Mouse (Mus musculus) embryonic facial prominence, embryonic 10.5 days (tissue): ENCODE data around the gene Grm3. TPM values are rescaled to one million over a fixed set of nuclear protein-coding genes. Genes with fewer than 3 reads are reported as not detected.

Experiments used
- DNase-seq: peaks from one replicate; pipeline ENCODE4 v3.0.0-alpha.2; 2017; ENCODE audit warnings: low spot score
- H3K27ac ChIP-seq: fragments of 300-500 bp; sonication (generic); replicated peaks from 2 replicates; pipeline ENCODE4 v1.5.1; 2016; ENCODE audit warnings: mild to moderate bottlenecking
- H3K27me3 ChIP-seq: fragments of 300-500 bp; sonication (generic); replicated peaks from 2 replicates; pipeline ENCODE4 v1.6.1; 2016; ENCODE audit warnings: low read depth, mild to moderate bottlenecking; ENCODE audit not compliant: poor library complexity, severe bottlenecking
- H3K36me3 ChIP-seq: fragments of 300-500 bp; sonication (generic); replicated peaks from 2 replicates; pipeline ENCODE4 v1.6.1; 2016; ENCODE audit warnings: mild to moderate bottlenecking, moderate library complexity
- H3K4me1 ChIP-seq: fragments of 300-500 bp; sonication (generic); 2 replicates; pipeline ENCODE4 v1.6.1; 2016
- H3K4me3 ChIP-seq: fragments of 300-500 bp; sonication (generic); 2 replicates; pipeline ENCODE4 v1.5.1; 2016; ENCODE audit warnings: mild to moderate bottlenecking, moderate library complexity
- H3K9me3 ChIP-seq: fragments of 300-500 bp; sonication (generic); 2 replicates; pipeline ENCODE4 v1.6.1; 2016; ENCODE audit warnings: mild to moderate bottlenecking
- WGBS: fragments of 180-500 bp; shearing (Covaris S2); methylation state at CpG from one replicate; pipeline ENCODE4 v1.1.7; 2016; 5-methylcytosine and 5-hydroxymethylcytosine counted together
- polyA plus RNA-seq: library from polyadenylated mRNA; unstranded; fragments of >200 nt; fragmentation: Nextera tagmentation; extraction: Ambion mirVana; gene quantifications from 2 replicates; pipeline ENCODE4 v1.2.1, GENCODE M21; 2016

The Grm3 gene
- polyA plus RNA-seq, 1 experiment from 2014 or later = 0.06 TPM

DNA sequence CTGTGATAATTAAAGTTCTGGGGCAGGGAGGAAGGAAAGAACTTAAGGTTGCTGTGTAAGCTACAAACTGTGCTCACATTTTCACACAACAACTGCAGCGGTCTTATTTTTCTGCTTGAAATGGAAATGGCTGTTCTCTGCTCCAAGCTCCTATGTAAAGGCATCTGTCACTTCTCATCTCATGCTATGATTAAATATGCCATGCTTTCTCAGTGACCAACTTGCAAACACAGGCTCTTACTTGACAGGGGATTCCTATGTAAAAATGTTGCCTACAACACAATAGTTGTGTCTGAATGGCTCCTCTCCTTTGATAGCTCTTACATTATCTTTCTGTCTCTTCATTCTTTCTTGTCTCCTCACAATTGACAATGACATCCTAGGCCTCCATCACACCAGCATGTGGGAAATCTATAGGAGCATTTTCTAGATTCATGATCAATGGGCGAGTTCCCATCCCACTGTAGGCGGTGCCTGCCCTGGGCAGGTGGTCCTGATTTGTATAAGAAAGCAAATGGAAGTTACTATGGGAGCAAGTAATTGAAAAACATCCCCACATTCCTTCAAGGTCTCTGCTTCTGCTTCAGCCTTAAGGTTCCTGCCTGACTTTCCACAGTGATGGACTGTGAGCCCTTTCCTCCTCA, 34.2 kb downstream of the Grm3 start:
- Histone ChIP-seq H3K9me3 (no peaks in the 10 kb centered on the region), H3K27ac (no peak overlapping the region), H3K4me1 (no peaks in the 10 kb centered on the region), H3K27me3 (no peaks in the 10 kb centered on the region), H3K36me3 (no peaks in the 10 kb centered on the region), H3K4me3 (no peak overlapping the region)
- 39% methylated on average over 3 of the region's 3 CpGs for WGBS
- no peak for DNase-seq

DNA sequence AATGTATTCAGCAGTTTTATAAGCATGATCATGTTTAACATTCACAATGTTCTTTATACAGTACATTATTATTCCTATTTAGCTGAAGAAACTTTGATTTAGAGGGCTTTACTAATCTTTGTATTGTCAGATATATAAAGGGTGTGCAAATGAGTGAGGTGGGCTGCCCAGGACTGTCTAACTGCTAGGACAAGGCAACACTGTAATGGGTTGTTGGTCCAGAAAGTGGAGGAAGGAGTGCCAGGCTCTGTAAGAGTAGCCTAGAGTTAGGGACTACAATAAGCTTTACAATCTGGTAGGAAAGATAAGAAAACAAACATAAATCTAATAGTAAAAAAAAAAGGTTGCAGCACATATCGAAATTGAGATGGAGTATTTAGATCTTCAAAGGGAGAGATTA, 34.8 kb downstream of the Grm3 start:
- H3K9me3 ChIP-seq = no peaks in the 10 kb centered on the region
- WGBS = 38% methylated on average over 1 of the region's 1 CpGs
- DNase-seq = no peak
- H3K4me1 ChIP-seq = no peaks in the 10 kb centered on the region
- no peak overlapping the region for H3K4me3 ChIP-seq
- H3K27me3 ChIP-seq = no peaks in the 10 kb centered on the region
- H3K27ac ChIP-seq = no peak overlapping the region
- H3K36me3 ChIP-seq = no peaks in the 10 kb centered on the region

DNA sequence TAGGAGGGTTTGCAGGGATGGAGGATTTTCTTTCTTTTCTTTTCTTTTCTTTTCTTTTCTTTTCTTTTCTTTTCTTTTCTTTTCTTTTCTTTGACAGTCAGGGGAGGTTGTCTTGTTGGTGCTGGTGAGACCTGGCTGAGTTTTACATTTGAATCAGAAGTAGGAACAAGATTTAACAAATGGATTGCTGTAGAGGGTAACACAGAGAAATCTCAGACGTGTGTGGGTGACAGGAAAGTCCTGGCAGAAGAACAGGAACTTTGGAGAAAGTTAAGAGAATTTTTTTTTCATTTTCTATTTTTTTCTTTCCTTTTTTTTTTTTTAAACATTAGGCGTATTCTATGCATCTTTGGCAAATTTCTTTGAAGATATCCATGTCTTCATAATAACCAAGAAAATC, 41.8 kb downstream of the Grm3 start:
- H3K27me3 ChIP-seq = no peaks in the 10 kb centered on the region
- H3K4me1 ChIP-seq = no peaks in the 10 kb centered on the region
- no peak overlapping the region for H3K27ac ChIP-seq
- no peaks in the 10 kb centered on the region for H3K36me3 ChIP-seq
- DNase-seq = no peak
- no peaks in the 10 kb centered on the region for H3K9me3 ChIP-seq
- 52% methylated on average over 2 of the region's 2 CpGs for WGBS
- H3K4me3 ChIP-seq = no peak overlapping the region

DNA sequence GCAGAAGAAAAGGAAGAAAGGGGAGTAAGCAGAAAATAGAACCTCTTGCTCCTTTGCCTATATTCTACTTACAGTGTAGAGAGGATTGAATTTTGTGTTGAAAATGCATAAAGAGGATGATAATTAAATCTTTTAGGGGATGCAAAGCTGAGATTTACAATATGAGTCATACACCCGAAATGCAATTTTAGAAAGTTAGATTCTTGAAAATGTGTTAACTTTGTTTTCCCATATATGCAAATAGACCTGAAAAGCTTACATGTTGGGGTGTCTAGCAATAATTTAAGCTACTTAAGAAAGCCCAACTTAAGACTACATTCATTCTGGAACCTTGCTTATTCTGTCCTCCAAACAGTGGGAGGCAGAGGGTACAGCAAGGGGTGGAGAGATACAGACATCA, 56.0 kb downstream of the Grm3 start:
- 85% methylated on average over 1 of the region's 1 CpGs for WGBS
- Histone ChIP-seq H3K27ac (no peak overlapping the region), H3K27me3 (no peaks in the 10 kb centered on the region), H3K36me3 (no peaks in the 10 kb centered on the region), H3K9me3 (no peaks in the 10 kb centered on the region), H3K4me3 (no peak overlapping the region), H3K4me1 (no peaks in the 10 kb centered on the region)
- no peak for DNase-seq

DNA sequence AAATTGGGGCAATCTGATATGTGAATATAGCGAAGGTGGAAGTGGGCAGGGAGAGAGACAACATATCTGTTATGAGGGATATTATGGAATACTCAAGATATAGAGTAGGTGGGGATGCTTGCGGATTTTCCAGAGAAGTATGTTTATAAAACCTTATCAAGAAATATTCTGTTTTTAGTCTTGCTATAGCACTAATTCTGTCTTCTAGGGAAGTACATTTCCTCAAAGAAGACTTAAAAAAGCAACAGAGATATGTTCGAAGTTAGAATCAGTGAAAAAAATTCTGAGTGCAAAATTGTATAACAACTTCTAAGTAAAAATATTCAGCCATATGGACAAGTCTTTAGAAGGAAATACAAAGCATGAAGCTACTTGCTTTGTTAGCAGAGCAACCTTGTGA, 61.6 kb downstream of the Grm3 start:
- H3K4me1 ChIP-seq = no peaks in the 10 kb centered on the region
- no peak overlapping the region for H3K4me3 ChIP-seq
- H3K36me3 ChIP-seq = no peaks in the 10 kb centered on the region
- H3K27ac ChIP-seq = no peak overlapping the region
- no peaks in the 10 kb centered on the region for H3K27me3 ChIP-seq
- WGBS = 91% methylated on average over 3 of the region's 3 CpGs
- no peaks in the 10 kb centered on the region for H3K9me3 ChIP-seq
- DNase-seq = no peak

DNA sequence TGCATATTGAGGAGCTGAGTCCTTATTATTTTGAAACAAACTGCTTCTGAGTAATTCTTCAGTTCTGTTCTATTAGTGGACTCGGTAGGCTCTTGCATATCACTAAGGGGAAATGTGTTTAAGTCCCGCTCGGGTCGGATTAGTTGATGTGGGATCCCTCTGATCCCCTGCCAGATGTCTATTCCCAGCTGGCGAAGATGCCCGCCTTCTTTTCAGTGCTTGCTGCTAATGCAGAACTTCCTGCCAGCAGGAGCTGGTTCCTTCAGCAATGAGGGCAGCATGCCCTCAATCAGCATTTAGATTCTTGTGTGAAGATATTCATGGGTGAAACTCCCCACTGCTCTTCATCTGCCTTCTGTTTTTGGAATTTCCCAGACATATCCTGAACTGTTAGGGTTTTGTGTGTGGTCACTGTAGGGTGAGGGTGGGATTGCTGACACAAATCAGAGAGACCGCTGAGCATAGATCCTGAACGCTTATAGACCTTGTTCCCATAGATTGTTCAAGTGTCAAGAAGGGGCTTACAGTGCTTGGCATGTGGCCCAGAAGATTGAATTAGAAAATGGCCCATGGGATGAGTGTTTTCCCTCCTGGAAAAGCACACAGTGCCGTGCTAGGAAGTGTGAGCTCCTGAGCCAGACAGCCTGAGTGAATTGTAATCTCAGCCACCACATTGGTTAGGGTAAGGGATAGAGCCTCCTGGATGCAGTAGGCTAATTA, 62.9 kb downstream of the Grm3 start:
- Histone ChIP-seq H3K27me3 (no peaks in the 10 kb centered on the region), H3K9me3 (no peaks in the 10 kb centered on the region), H3K36me3 (no peaks in the 10 kb centered on the region), H3K4me1 (no peaks in the 10 kb centered on the region), H3K27ac (no peak overlapping the region), H3K4me3 (no peak overlapping the region)
- 66% methylated on average over 9 of the region's 9 CpGs for WGBS
- DNase-seq = no peak

DNA sequence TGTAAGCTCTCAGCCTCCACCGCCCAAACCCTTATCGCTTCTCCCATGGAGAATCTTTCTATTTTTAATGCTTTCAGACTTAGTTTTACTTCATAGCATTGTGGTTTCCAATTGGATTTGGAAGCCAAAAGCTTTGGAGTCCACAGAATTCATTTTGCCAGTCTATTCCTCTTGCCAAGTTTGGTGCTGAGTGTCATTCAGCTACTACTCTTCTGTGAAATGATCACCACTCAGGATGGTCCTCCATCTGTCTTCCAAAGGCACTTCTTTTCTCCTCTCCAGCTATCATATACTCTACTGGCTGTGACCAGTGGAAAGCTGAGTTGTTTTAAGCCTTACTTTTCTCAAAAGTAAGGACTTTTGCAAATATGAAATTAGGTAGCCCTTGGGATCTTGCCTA, 86.4 kb downstream of the Grm3 start:
- Histone ChIP-seq H3K9me3 (no peaks in the 10 kb centered on the region), H3K4me3 (no peak overlapping the region), H3K27me3 (no peaks in the 10 kb centered on the region), H3K27ac (no peak overlapping the region), H3K4me1 (no peaks in the 10 kb centered on the region), H3K36me3 (no peaks in the 10 kb centered on the region)
- WGBS = 92% methylated on average over 2 of the region's 2 CpGs
- no peak for DNase-seq

DNA sequence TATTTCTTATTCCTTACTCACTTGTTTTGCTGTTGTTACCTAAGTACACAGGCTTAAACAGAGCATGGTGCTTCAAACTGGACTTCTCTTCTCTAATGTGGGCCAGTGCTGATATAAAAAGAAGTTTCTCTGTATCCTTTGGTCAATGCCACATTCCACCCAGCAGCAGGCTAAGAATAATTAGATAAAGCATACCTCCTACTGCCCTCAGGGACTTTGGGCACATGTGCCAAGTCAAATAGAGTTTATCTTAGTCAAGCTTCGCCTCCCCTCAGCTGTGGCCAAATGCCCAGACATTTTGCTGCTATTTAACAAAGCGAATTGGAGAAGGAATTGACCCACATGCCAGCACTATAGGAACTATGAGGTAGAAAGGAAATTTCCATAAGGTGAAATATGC, 97.8 kb downstream of the Grm3 start:
- 73% methylated on average over 2 of the region's 2 CpGs for WGBS

DNA sequence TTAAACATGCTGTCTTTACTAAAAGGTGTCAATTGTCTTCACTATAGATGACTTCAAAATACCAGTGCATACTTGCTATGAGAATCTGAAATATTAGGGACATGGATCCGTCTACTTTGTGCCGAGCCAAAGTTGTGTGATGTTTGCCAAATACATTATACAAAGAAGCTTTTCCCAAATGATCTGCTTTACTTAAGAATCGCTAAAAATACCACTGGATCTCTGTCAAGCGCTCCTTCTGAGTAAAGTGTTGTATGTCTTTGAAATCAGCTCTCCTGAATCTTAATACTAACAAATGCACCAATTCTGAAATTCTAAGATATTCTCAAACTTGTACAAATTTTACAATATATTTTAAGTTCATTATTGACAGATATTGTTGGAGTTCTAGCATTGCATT, 100.6 kb downstream of the Grm3 start:
- Histone ChIP-seq H3K36me3 (no peaks in the 10 kb centered on the region), H3K27me3 (no peaks in the 10 kb centered on the region), H3K27ac (no peak overlapping the region), H3K4me1 (0 out of 2 replicates have a peak, but pooled peaks cover 5% of the 10 kb centered on the region), H3K4me3 (no peak overlapping the region), H3K9me3 (no peaks in the 10 kb centered on the region)
- DNase-seq = no peak
- 85% methylated on average over 4 of the region's 4 CpGs for WGBS

More for the DNA sequence above, 97.8 kb downstream of the Grm3 start:
- Histone ChIP-seq H3K27me3 (no peaks in the 10 kb centered on the region), H3K4me3 (no peak overlapping the region), H3K27ac (no peak overlapping the region), H3K9me3 (no peaks in the 10 kb centered on the region), H3K4me1 (0 out of 2 replicates have a peak, but pooled peaks cover 5% of the 10 kb centered on the region), H3K36me3 (no peaks in the 10 kb centered on the region)
- no peak for DNase-seq

DNA sequence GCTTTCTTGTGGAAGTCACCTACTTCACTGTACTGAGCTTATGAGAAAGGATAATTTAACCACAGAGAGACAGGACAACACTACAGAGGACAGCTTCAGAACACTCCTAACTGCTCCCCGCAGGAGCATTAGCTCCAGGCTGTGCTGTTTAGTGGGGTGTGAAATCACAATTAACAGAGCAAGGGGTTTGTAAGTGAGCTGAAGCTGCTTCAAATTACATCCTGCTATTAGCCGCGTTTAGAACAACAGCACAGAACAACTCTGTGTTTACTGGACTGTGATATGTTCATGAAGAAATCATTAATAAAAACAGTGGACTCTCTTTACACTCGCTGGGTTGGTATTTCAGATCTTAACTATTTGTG, 101.9 kb downstream of the Grm3 start:
- H3K36me3 ChIP-seq = no peaks in the 10 kb centered on the region
- no peaks in the 10 kb centered on the region for H3K27me3 ChIP-seq
- H3K9me3 ChIP-seq = no peaks in the 10 kb centered on the region
- no peak overlapping the region for H3K27ac ChIP-seq
- H3K4me3 ChIP-seq = no peak overlapping the region
- H3K4me1 ChIP-seq = 0 out of 2 replicates have a peak, but pooled peaks cover 5% of the 10 kb centered on the region
- DNase-seq = no peak
- 7% methylated on average over 4 of the region's 4 CpGs for WGBS

DNA sequence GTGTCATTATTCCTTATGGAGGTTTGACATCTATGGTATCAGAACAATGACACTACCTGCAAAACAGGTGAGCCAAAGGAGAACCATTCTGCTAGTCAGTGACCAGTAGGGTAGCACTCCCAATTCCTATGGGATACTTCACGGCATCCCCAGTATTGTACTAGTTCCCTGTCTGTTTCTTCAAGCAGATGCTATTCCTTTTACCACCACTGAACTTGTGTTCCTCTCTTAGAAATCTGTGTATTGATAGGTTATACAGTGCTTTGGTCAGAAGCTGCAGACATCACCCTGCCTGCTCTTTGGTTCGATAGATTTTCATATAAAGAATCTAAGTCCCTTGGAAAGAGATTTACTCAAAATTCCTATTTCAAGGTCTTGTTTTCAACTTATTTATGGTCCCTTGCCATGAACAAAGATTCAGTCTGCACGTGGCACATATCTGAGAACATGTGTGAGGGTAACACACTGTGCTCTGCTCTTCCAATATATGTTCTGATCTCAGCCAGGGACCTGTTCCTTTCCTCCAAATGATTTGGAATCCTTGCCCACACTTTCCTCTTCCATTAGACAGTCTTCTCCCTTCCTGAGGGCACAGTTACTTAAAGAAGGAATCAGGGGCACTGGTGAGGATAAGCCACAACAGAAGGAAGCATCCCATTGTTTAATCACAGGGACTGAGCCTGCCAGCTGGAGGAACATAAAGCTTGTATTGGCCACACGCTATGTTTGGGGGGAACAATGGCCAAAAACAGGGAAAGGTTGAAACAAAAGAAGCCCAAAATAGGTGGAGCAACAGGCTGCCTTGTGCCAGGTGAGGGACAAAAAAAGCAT, 102.5 kb downstream of the Grm3 start:
- H3K27ac ChIP-seq = no peak overlapping the region
- H3K4me3 ChIP-seq = no peak overlapping the region
- no peaks in the 10 kb centered on the region for H3K9me3 ChIP-seq
- 0 out of 2 replicates have a peak, but pooled peaks cover 5% of the 10 kb centered on the region for H3K4me1 ChIP-seq
- no peak for DNase-seq
- H3K36me3 ChIP-seq = no peaks in the 10 kb centered on the region
- 59% methylated on average over 4 of the region's 4 CpGs for WGBS
- H3K27me3 ChIP-seq = no peaks in the 10 kb centered on the region

DNA sequence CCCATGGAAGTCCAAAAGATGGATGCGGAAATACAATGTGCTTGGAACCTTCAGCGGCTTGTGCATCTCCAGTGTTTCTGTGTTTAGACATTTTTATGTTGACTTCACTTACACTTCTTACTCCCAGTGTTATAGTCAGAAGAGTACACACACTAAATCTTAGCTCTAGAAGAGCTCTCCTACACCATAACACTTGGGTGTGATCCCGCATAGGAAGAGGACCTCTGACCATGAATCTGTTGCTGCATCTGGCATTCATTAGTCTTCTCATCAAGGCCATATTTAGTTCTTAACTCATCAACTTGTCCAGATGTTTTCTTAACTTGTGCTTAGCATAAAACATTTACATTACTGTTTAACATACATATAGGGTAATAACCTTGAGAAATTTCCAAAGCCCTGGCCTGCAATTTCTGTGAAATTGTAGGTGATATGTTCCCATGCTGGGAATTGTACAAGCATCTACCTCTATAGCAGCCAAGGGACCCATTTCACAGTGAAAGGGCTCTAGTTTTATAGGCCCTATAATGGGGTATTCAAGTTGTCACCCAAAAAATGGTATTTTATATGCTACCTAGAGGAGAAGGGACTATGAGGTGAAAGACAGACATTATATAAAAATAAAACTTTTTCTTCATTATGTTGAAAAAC, 103.4 kb downstream of the Grm3 start:
- WGBS = 81% methylated on average over 3 of the region's 3 CpGs
- H3K27me3 ChIP-seq = no peaks in the 10 kb centered on the region
- H3K36me3 ChIP-seq = no peaks in the 10 kb centered on the region
- no peaks in the 10 kb centered on the region for H3K9me3 ChIP-seq
- H3K4me1 ChIP-seq = 0 out of 2 replicates have a peak, but pooled peaks cover 5% of the 10 kb centered on the region
- no peak overlapping the region for H3K4me3 ChIP-seq
- DNase-seq = no peak
- H3K27ac ChIP-seq = no peak overlapping the region
